Mouse (Mus musculus): Measurements from ENCODE around the gene Cox7a2l. TPM values are rescaled to one million over a fixed set of nuclear protein-coding genes. Genes with fewer than 3 reads are reported as not detected.

The Cox7a2l gene
- polyA plus RNA-seq, 1 experiment from 2014 or later = 138 TPM

GRCm38 (mm10) chr17:83481551-83481950 lies 35.6 kb downstream of the Cox7a2l start:
- H3K4me2 ChIP-seq (replicated peaks) = no peak overlapping the region
- 89% methylated on average over 7 of the region's 7 CpGs for WGBS
- no peak overlapping the region for H3K4me3 ChIP-seq
- ATAC-seq (ENCODE audit: low FRiP score, low read depth) = no peak
- peaks cover 54% of the 10 kb centered on the region for H3K36me3 ChIP-seq
- H3K4me1 ChIP-seq = no peaks in the 10 kb centered on the region
- no peaks in the 10 kb centered on the region for H3K27me3 ChIP-seq
- no peak overlapping the region for H3K9ac ChIP-seq
- no peak overlapping the region for H3K27ac ChIP-seq
- H3K9me3 ChIP-seq = no peaks in the 10 kb centered on the region

GRCm38 (mm10) chr17:83477089-83477488 lies 40.0 kb downstream of the Cox7a2l start:
- H3K4me3 ChIP-seq = no peak overlapping the region
- 95% methylated on average over 12 of the region's 12 CpGs for WGBS
- H3K27me3 ChIP-seq = no peaks in the 10 kb centered on the region
- no peak overlapping the region for H3K27ac ChIP-seq
- H3K9me3 ChIP-seq = no peaks in the 10 kb centered on the region
- no peak for ATAC-seq (ENCODE audit: low FRiP score, low read depth)
- no peak overlapping the region for H3K4me2 ChIP-seq (replicated peaks)
- H3K4me1 ChIP-seq = no peaks in the 10 kb centered on the region
- H3K9ac ChIP-seq = no peak overlapping the region
- H3K36me3 ChIP-seq = peaks cover 92% of the 10 kb centered on the region

GRCm38 (mm10) chr17:83469586-83469985 lies 47.5 kb downstream of the Cox7a2l start:
- H3K36me3 ChIP-seq = peaks cover 89% of the 10 kb centered on the region
- H3K4me2 ChIP-seq (replicated peaks) = no peak overlapping the region
- no peak for ATAC-seq (ENCODE audit: low FRiP score, low read depth)
- H3K4me3 ChIP-seq = no peak overlapping the region
- no peak overlapping the region for H3K9ac ChIP-seq
- no peaks in the 10 kb centered on the region for H3K9me3 ChIP-seq
- 92% methylated on average over 2 of the region's 2 CpGs for WGBS
- no peak overlapping the region for H3K27ac ChIP-seq
- no peaks in the 10 kb centered on the region for H3K4me1 ChIP-seq
- no peaks in the 10 kb centered on the region for H3K27me3 ChIP-seq

GRCm38 (mm10) chr17:83466697-83467251 lies 50.4 kb downstream of the Cox7a2l start:
- H3K27ac ChIP-seq = no peak overlapping the region
- H3K9ac ChIP-seq = no peak overlapping the region
- no peak overlapping the region for H3K4me2 ChIP-seq (replicated peaks)
- 57% methylated on average over 6 of the region's 6 CpGs for WGBS
- ATAC-seq (ENCODE audit: low FRiP score, low read depth) = no peak
- H3K4me3 ChIP-seq = no peak overlapping the region
- H3K9me3 ChIP-seq = no peaks in the 10 kb centered on the region
- no peaks in the 10 kb centered on the region for H3K27me3 ChIP-seq
- no peaks in the 10 kb centered on the region for H3K4me1 ChIP-seq
- peaks cover 87% of the 10 kb centered on the region for H3K36me3 ChIP-seq

GRCm38 (mm10) chr17:83465969-83466368 lies 51.2 kb downstream of the Cox7a2l start:
- H3K4me3 ChIP-seq = no peak overlapping the region
- WGBS = 96% methylated on average over 5 of the region's 5 CpGs

GRCm38 (mm10) chr17:83457271-83457670 lies 59.9 kb downstream of the Cox7a2l start:
- no peak for ATAC-seq (ENCODE audit: low FRiP score, low read depth)
- Histone ChIP-seq H3K36me3 (peaks cover 91% of the 10 kb centered on the region), H3K4me1 (no peaks in the 10 kb centered on the region), H3K4me3 (no peak overlapping the region), H3K27ac (no peak overlapping the region), H3K27me3 (no peaks in the 10 kb centered on the region), H3K4me2 (replicated peaks) (no peak overlapping the region), H3K9me3 (no peaks in the 10 kb centered on the region), H3K9ac (no peak overlapping the region)
- 91% methylated on average over 1 of the region's 1 CpGs for WGBS

More at GRCm38 (mm10) chr17:83465969-83466368, 51.2 kb downstream of the Cox7a2l start:
- no peak overlapping the region for H3K27ac ChIP-seq
- H3K36me3 ChIP-seq = peaks cover 86% of the 10 kb centered on the region
- H3K4me2 ChIP-seq (replicated peaks) = no peak overlapping the region
- H3K9me3 ChIP-seq = no peaks in the 10 kb centered on the region
- ATAC-seq (ENCODE audit: low FRiP score, low read depth) = no peak
- H3K4me1 ChIP-seq = no peaks in the 10 kb centered on the region
- no peak overlapping the region for H3K9ac ChIP-seq
- H3K27me3 ChIP-seq = no peaks in the 10 kb centered on the region

GRCm38 (mm10) chr17:83453587-83453986 lies 63.5 kb downstream of the Cox7a2l start:
- H3K9ac ChIP-seq = no peak overlapping the region
- H3K9me3 ChIP-seq = no peaks in the 10 kb centered on the region
- no peak for ATAC-seq (ENCODE audit: low FRiP score, low read depth)
- H3K4me1 ChIP-seq = no peaks in the 10 kb centered on the region
- no peaks in the 10 kb centered on the region for H3K27me3 ChIP-seq
- H3K27ac ChIP-seq = no peak overlapping the region
- WGBS = 84% methylated on average over 5 of the region's 5 CpGs
- no peak overlapping the region for H3K4me3 ChIP-seq
- no peak overlapping the region for H3K4me2 ChIP-seq (replicated peaks)
- peaks cover 88% of the 10 kb centered on the region for H3K36me3 ChIP-seq

GRCm38 (mm10) chr17:83452451-83452850 lies 64.7 kb downstream of the Cox7a2l start:
- H3K9me3 ChIP-seq = no peaks in the 10 kb centered on the region
- H3K4me1 ChIP-seq = no peaks in the 10 kb centered on the region
- no peak overlapping the region for H3K4me3 ChIP-seq
- WGBS = 94% methylated on average over 8 of the region's 8 CpGs
- H3K27ac ChIP-seq = no peak overlapping the region
- no peak overlapping the region for H3K4me2 ChIP-seq (replicated peaks)
- no peak for ATAC-seq (ENCODE audit: low FRiP score, low read depth)
- no peak overlapping the region for H3K9ac ChIP-seq
- peaks cover 82% of the 10 kb centered on the region for H3K36me3 ChIP-seq
- H3K27me3 ChIP-seq = no peaks in the 10 kb centered on the region

Other genes starting within 250 kb of the Cox7a2l start
- gene Eml4, start 166.4 kb downstream of the Cox7a2l start, polyA plus RNA-seq (2015; fragmentation: Nextera tagmentation; extraction: Ambion mirVana) = 42.1 and 46.8 TPM in 2 replicates
- gene Kcng3, start 114.6 kb upstream of the Cox7a2l start, polyA plus RNA-seq (2015; fragmentation: Nextera tagmentation; extraction: Ambion mirVana) = not detected in 2 replicates
- 47.9 and 48.6 TPM in 2 replicates for gene Mta3, start 188.8 kb upstream of the Cox7a2l start, polyA plus RNA-seq (2015; fragmentation: Nextera tagmentation; extraction: Ambion mirVana)

Data from limb, embryonic 13.5 days (tissue).